Mouse (Mus musculus) embryonic facial prominence, embryonic 14.5 days (tissue): Measurements from ENCODE around the gene Wdr91. TPM values are rescaled to one million over a fixed set of nuclear protein-coding genes. Genes with fewer than 3 reads are reported as not detected.

Source experiments
- ATAC-seq: fragments of 200-750 bp; cut with Nextera tagmentation; 2 replicates; pipeline ENCODE4 v1.8.0; 2017; ENCODE audit warnings: low read depth, moderate number of reproducible peaks, moderate TSS enrichment
- DNase-seq: peaks from one replicate; pipeline ENCODE4 v3.0.0-alpha.2; 2015; ENCODE audit warnings: low spot score
- H3K27ac ChIP-seq: fragments of 300-500 bp; sonication (generic); replicated peaks from 2 replicates; pipeline ENCODE4 v1.5.1; 2014; ENCODE audit warnings: low read depth, mild to moderate bottlenecking, low read length, moderate library complexity
- H3K27me3 ChIP-seq: fragments of 300-500 bp; sonication (generic); replicated peaks from 2 replicates; pipeline ENCODE4 v1.6.1; 2014; ENCODE audit warnings: low read length; ENCODE audit not compliant: control insufficient read depth, insufficient read depth
- H3K36me3 ChIP-seq: fragments of 300-500 bp; sonication (generic); 2 replicates; pipeline ENCODE4 v1.6.1; 2014; ENCODE audit warnings: low read length, mixed read lengths; ENCODE audit not compliant: control insufficient read depth, insufficient read depth
- H3K4me1 ChIP-seq: fragments of 300-500 bp; sonication (generic); 2 replicates; pipeline ENCODE4 v1.6.1; 2014; ENCODE audit warnings: antibody characterized with exemption, low read length; ENCODE audit not compliant: control insufficient read depth, insufficient read depth
- H3K4me2 ChIP-seq: fragments of 300-500 bp; sonication (generic); 2 replicates; pipeline ENCODE4 v1.6.1; 2014; ENCODE audit warnings: low read depth, mild to moderate bottlenecking, low read length, moderate library complexity, mixed read lengths
- H3K4me3 ChIP-seq: fragments of 300-500 bp; sonication (generic); 2 replicates; pipeline ENCODE4 v1.5.1; 2014; ENCODE audit warnings: low read depth, mild to moderate bottlenecking, low read length
- H3K9ac ChIP-seq: fragments of 300-500 bp; sonication (generic); 2 replicates; pipeline ENCODE4 v1.6.1; 2014; ENCODE audit warnings: low read depth, mild to moderate bottlenecking, low read length, moderate library complexity, mixed read lengths
- H3K9me3 ChIP-seq: fragments of 300-500 bp; sonication (generic); 2 replicates; pipeline ENCODE4 v1.6.1; 2016; ENCODE audit warnings: low read length; ENCODE audit not compliant: control insufficient read depth
- WGBS: fragments of 180-500 bp; shearing (Covaris S2); extraction: QIAGEN DNeasy Blood & Tissue Kit; methylation state at CpG from one replicate; pipeline ENCODE4 v1.1.7; 2014; 5-methylcytosine and 5-hydroxymethylcytosine counted together
- polyA plus RNA-seq: library from polyadenylated mRNA; unstranded; fragments of >200 nt; fragmentation: Nextera tagmentation; extraction: Ambion mirVana; gene quantifications from 2 replicates; pipeline ENCODE4 v1.2.1, GENCODE M21; 2014

The Wdr91 gene
- polyA plus RNA-seq, 1 experiment from 2014 or later = 8.6 TPM

- no peaks in the 10 kb centered on the region for H3K27me3 ChIP-seq
- 44% methylated on average over 4 of the region's 4 CpGs for WGBS
- H3K9me3 ChIP-seq = no peaks in the 10 kb centered on the region
- no peak overlapping the region for H3K4me3 ChIP-seq
- H3K4me2 ChIP-seq = no peak overlapping the region
- H3K9ac ChIP-seq = no peak overlapping the region
- no peak overlapping the region for H3K27ac ChIP-seq
- DNase-seq (peak; percentile 56), ATAC-seq (no peak)
- H3K4me1 ChIP-seq = no peaks in the 10 kb centered on the region
- H3K36me3 ChIP-seq = no peaks in the 10 kb centered on the region
Observed at GRCm38 (mm10) chr6:34927156-34927555, 16.5 kb upstream of the Wdr91 start.

GRCm38 (mm10) chr6:34921941-34922340 is 11.3 kb upstream of the Wdr91 start:
- Histone ChIP-seq H3K4me2 (no peak overlapping the region), H3K27ac (no peak overlapping the region), H3K9me3 (no peaks in the 10 kb centered on the region), H3K4me1 (no peaks in the 10 kb centered on the region), H3K27me3 (no peaks in the 10 kb centered on the region), H3K4me3 (no peak overlapping the region), H3K9ac (no peak overlapping the region), H3K36me3 (no peaks in the 10 kb centered on the region)
- 49% methylated on average over 12 of the region's 14 CpGs for WGBS
- peak; percentile 41; the same call in 1 of the 2 replicates for ATAC-seq
- no peak for DNase-seq

- H3K27me3 ChIP-seq = no peaks in the 10 kb centered on the region
- no peaks in the 10 kb centered on the region for H3K9me3 ChIP-seq
- ATAC-seq = no peak
- 92% methylated on average over 12 of the region's 12 CpGs for WGBS
- no peak for DNase-seq
- no peak overlapping the region for H3K4me2 ChIP-seq
- no peak overlapping the region for H3K9ac ChIP-seq
- H3K4me3 ChIP-seq = no peak overlapping the region
- no peak overlapping the region for H3K27ac ChIP-seq
- H3K36me3 ChIP-seq = no peaks in the 10 kb centered on the region
- H3K4me1 ChIP-seq = no peaks in the 10 kb centered on the region
Observed at GRCm38 (mm10) chr6:34920631-34921030, 10.0 kb upstream of the Wdr91 start.

- Histone ChIP-seq H3K27me3 (no peaks in the 10 kb centered on the region), H3K4me3 (no peak within 1 kb of the TSS), H3K4me1 (no peaks in the 10 kb centered on the region), H3K36me3 (no peaks in the 10 kb centered on the region), H3K27ac (no peak within 1 kb of the TSS), H3K9ac (no peak within 1 kb of the TSS), H3K4me2 (no peak within 1 kb of the TSS), H3K9me3 (no peaks in the 10 kb centered on the region)
- ATAC-seq (no peak), DNase-seq (no peak)
- WGBS = 40% methylated on average over 10 of the region's 10 CpGs
Observed at GRCm38 (mm10) chr6:34919956-34920355, 9.3 kb upstream of the Wdr91 start, which contains the start of gene Stra8. TSS of gene Stra8 (plus strand) at chr6:34920163.

- Histone ChIP-seq H3K9ac (no peak overlapping the region), H3K36me3 (no peaks in the 10 kb centered on the region), H3K4me1 (no peaks in the 10 kb centered on the region), H3K27me3 (no peaks in the 10 kb centered on the region), H3K4me2 (no peak overlapping the region), H3K4me3 (no peak overlapping the region), H3K9me3 (no peaks in the 10 kb centered on the region), H3K27ac (no peak overlapping the region)
- 59% methylated on average over 7 of the region's 7 CpGs for WGBS
- no peak for DNase-seq
- no peak for ATAC-seq
Observed at GRCm38 (mm10) chr6:34919146-34919545, 8.5 kb upstream of the Wdr91 start.

GRCm38 (mm10) chr6:34914462-34914861 is 3.8 kb upstream of the Wdr91 start:
- no peaks in the 10 kb centered on the region for H3K27me3 ChIP-seq
- H3K9me3 ChIP-seq = no peaks in the 10 kb centered on the region
- no peak for ATAC-seq
- no peaks in the 10 kb centered on the region for H3K36me3 ChIP-seq
- no peak overlapping the region for H3K4me2 ChIP-seq
- no peak overlapping the region for H3K27ac ChIP-seq
- no peak for DNase-seq
- H3K9ac ChIP-seq = no peak overlapping the region
- 83% methylated on average over 3 of the region's 3 CpGs for WGBS
- peaks cover 6% of the 10 kb centered on the region; the same call in 1 of the 2 replicates for H3K4me1 ChIP-seq
- H3K4me3 ChIP-seq = no peak overlapping the region

- WGBS = 79% methylated on average over 13 of the region's 13 CpGs
Observed at GRCm38 (mm10) chr6:34913341-34914040, 2.8 kb upstream of the Wdr91 start.

GRCm38 (mm10) chr6:34909631-34910345 is 888 bp downstream of the Wdr91 start:
- 42% methylated on average over 8 of the region's 8 CpGs for WGBS
- ATAC-seq = no peak
- Histone ChIP-seq H3K9me3 (no peaks in the 10 kb centered on the region), H3K27me3 (no peaks in the 10 kb centered on the region), H3K4me1 (peaks cover 6% of the 10 kb centered on the region; the same call in 1 of the 2 replicates), H3K4me3 (peak overlapping the region; percentile 68), H3K36me3 (peaks cover 33% of the 10 kb centered on the region), H3K27ac (0 out of 2 replicates have a peak overlapping the region, but pooled peaks have one; percentile 80), H3K9ac (peak overlapping the region; percentile 71), H3K4me2 (peak overlapping the region; percentile 56)
- no peak for DNase-seq

More at GRCm38 (mm10) chr6:34913341-34914040, 2.8 kb upstream of the Wdr91 start:
- H3K4me3 ChIP-seq = no peak overlapping the region
- H3K9me3 ChIP-seq = no peaks in the 10 kb centered on the region
- DNase-seq = no peak
- no peaks in the 10 kb centered on the region; the same call in 1 of the 2 replicates for H3K36me3 ChIP-seq
- H3K9ac ChIP-seq = no peak overlapping the region
- peaks cover 6% of the 10 kb centered on the region; the same call in 1 of the 2 replicates for H3K4me1 ChIP-seq
- H3K27me3 ChIP-seq = no peaks in the 10 kb centered on the region
- H3K27ac ChIP-seq = no peak overlapping the region
- ATAC-seq = no peak
- H3K4me2 ChIP-seq = no peak overlapping the region
